Mouse (Mus musculus) olfactory bulb, adult 2 months (tissue): ENCODE data around the gene S100a6.

ENCODE experiments used
- CTCF ChIP-seq: fragments of 200-500 bp; IDR thresholded peaks from 2 replicates; pipeline ENCODE4 v1.5.1; 2012; ENCODE audit warnings: low read depth, mild to moderate bottlenecking, low read length, moderate library complexity; ENCODE audit not compliant: insufficient read depth
- POLR2A ChIP-seq: fragments of 200-500 bp; IDR thresholded peaks from 2 replicates; pipeline ENCODE4 v1.6.1; 2012; ENCODE audit warnings: mild to moderate bottlenecking, low read depth, low read length, moderate library complexity; ENCODE audit not compliant: insufficient read depth

- TF ChIP-seq CTCF (no peak), POLR2A (no peak)
Observed at GRCm38 (mm10) chr3:90614611-90615251, 2.0 kb downstream of the S100a6 start.
